Mouse (Mus musculus) cerebellum, postnatal 10 days (tissue): ENCODE data around the gene Adam33.

ENCODE experiments used
- DNase-seq, 2 experiments: peaks; one replicate each; pipeline ENCODE4 v3.0.0; 2021; ENCODE audit warnings: mixed read lengths in 2 of 2

Adam33 gene

DNA sequence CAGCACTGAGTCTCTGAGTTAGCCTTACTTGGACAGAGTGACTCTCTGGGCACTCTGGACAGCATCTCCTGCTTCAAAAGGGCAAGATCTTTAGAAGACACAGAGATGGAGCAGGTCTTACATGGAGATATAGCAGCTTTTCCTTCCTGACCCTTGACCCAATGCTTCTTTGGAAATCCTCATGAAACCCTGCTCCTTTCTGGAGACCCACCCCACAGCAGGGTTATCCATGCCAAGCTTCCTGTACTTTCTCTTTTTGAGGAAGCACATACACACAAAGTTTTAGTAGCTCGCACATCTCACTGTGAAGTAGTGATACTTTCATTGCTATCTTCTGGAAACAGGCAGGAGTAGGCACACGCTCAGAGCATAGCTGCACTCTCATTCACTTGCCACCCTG lies 38.4 kb downstream of the Adam33 start:
- no peak for DNase-seq

DNA sequence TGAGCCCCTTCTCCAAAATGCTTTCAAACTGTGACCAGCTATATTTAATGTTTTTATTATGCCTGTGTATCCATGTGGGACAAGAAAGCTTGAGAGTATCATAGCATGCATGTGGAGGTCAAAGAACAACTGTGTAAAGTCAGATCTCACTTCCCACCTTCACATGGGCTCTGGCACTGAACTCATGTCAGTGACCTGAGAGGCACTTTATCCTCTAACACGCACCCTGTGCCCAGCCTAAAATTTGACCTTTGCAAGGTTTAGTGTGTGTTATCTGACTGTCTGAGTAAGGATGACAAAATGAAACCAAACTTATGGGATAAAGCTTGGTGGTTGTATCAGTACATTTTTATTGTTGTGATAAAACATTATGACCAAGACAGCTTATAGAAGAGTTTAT lies 53.0 kb downstream of the Adam33 start:
- no peak for DNase-seq

DNA sequence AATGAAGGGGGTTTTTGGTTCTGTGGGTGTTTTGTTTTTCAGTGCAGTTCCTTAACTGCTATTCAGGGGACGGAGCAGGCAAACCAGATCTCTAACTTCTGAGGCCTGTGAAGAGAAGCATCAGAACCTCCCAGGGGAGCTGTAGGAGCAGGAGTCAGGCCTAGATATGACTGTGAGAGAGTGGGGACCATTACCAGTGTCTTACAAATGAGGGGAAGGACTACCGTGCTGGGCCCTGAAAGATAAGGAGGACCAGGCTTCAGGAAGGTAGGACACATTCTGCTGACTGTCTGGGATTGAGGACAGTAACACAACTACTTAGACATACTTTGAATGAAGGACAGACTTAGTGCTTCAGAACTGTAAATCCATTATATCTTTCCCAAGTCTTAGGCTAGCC lies 54.5 kb downstream of the Adam33 start:
- no peak for DNase-seq
